Comparison of ENCODE assay signal across 12 mouse cellular contexts in genomic region chr16:77760926-77761347, GRCm38 (mm10).
DNase-seq lines count a peak whose midpoint lies in the region; ATAC-seq and TF ChIP-seq lines count a peak whose summit lies in the region.
"Had no signal": no experiment of that assay in that cellular context is flagged by ENCODE, and none has a peak within 500 bp of the region (broad histone marks: within the 10 kb centered on the region; RNA-seq: fewer than 3 reads in every experiment).

No protein-coding gene starts in this region.

- H3K9ac ChIP-seq in lung, postnatal 0 days (replicated peaks; ENCODE audit: low read depth) = no peak overlapping the region
- H3K9ac ChIP-seq: midbrain, embryonic 12.5 days had no signal

- H3K4me1 ChIP-seq in lung, postnatal 0 days (ENCODE audit: insufficient read depth, low read depth, low read length) = no peaks in the 10 kb centered on the region

- peak; percentile 11 to 14 for DNase-seq in layer of hippocampus, postnatal 36 days
- DNase-seq in layer of hippocampus, postnatal 25 days (ENCODE audit: extremely low spot score in 1 of 2, low spot score in 1 of 2) = no peak
- peak; percentile 85 for DNase-seq in brain, embryonic 14.5 days (ENCODE audit: low read depth)
- DNase-seq in cerebellum, adult 9-10 months = peak; percentile 27
- DNase-seq in lung, postnatal 0 days (ENCODE audit: low spot score) = peak; percentile 30
- no peak for DNase-seq in urinary bladder, postnatal 25 days (ENCODE audit: low spot score)
- no peak for DNase-seq in kidney, adult 8-10 months
- DNase-seq: adrenal gland, postnatal 25 days; spleen, adult 18-20 months had no signal

- no peak overlapping the region for H3K4me3 ChIP-seq in lung, postnatal 0 days (ENCODE audit: low read depth, low read length)
- H3K4me3 ChIP-seq: midbrain, embryonic 12.5 days had no signal

- no peaks in the 10 kb centered on the region for H3K9me3 ChIP-seq in lung, postnatal 0 days (ENCODE audit: low read length)
- H3K9me3 ChIP-seq: midbrain, embryonic 12.5 days had no signal

- no peaks in the 10 kb centered on the region for H3K27me3 ChIP-seq in lung, postnatal 0 days (replicated peaks; ENCODE audit: insufficient read depth, low read length)
- H3K27me3 ChIP-seq: midbrain, embryonic 12.5 days had no signal

- ATAC-seq in lung, postnatal 0 days = no peak
- ATAC-seq: inflammation-experienced regulatory T-cells, adult 6 months had no signal

- no peak for TF ChIP-seq EP300 in lung, postnatal 0 days (IDR thresholded peaks at IDR 0.05)

- WGBS in lung, postnatal 0 days = 53% methylated on average over 4 of the region's 4 CpGs

- TF ChIP-seq POLR2A in brain, embryonic 14.5 days (IDR thresholded peaks at IDR 0.05; ENCODE audit: borderline replicate concordance, extremely low read depth, insufficient read depth, insufficient read length, poor library complexity, severe bottlenecking) = no peak

- no peak overlapping the region for H3K4me2 ChIP-seq in lung, postnatal 0 days (replicated peaks; ENCODE audit: low read depth, low read length)
- H3K4me2 ChIP-seq: midbrain, embryonic 12.5 days had no signal

- H3K36me3 ChIP-seq in lung, postnatal 0 days (ENCODE audit: insufficient read depth, low read length) = no peaks in the 10 kb centered on the region
- H3K36me3 ChIP-seq: G1E; midbrain, embryonic 12.5 days had no signal

- no peak overlapping the region for H3K27ac ChIP-seq in lung, postnatal 0 days (ENCODE audit: low read length)

- no peak for TF ChIP-seq CTCF in brain, embryonic 14.5 days (IDR thresholded peaks at IDR 0.05; ENCODE audit: borderline replicate concordance, extremely low read depth, insufficient read depth, insufficient read length)
- TF ChIP-seq CTCF in lung, postnatal 0 days (IDR thresholded peaks at IDR 0.05) = no peak

Comparison
In these comparisons a context has a peak if more than half of its experiments do, and no peak if none do; other contexts are left out.
1. DNase-seq: peak in layer of hippocampus, postnatal 36 days (2 of 2), brain, embryonic 14.5 days (single experiment), cerebellum, adult 9-10 months (single experiment) and lung, postnatal 0 days (single experiment); none in layer of hippocampus, postnatal 25 days (0 of 2), urinary bladder, postnatal 25 days (single experiment) and kidney, adult 8-10 months (0 of 2).